Mouse (Mus musculus): ENCODE data around the gene Lingo3.

DNA sequence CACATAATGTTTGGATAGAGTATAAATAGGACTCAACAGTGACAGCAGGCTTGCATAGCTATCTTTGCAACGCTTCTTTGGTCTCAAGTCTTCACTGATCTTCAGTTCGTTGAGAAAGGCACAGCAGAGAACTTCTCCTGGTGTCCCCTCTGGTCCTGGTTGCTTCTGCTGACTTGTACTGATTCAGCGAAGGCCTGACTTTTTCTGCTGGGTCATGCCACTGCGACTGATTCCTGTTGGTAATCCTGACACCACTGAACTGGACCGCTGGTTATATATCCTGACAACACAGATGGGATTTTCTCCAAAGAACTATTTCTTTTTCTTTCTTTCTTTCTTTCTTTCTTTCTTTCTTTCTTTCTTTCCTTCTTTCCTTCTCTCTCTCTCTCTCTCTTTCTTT is 21.3 kb downstream of the Lingo3 start:
- TF ChIP-seq POLR2A (IDR thresholded peaks at IDR 0.05; ENCODE audit: borderline replicate concordance, extremely low read depth, low read depth, low read length) = no peak
- no peak for TF ChIP-seq CTCF (IDR thresholded peaks at IDR 0.05; ENCODE audit: insufficient read depth, low read length)
